Mouse (Mus musculus): ENCODE data around the gene Dthd1. TPM values are rescaled to one million over a fixed set of nuclear protein-coding genes. Genes with fewer than 3 reads are reported as not detected.

The Dthd1 gene
- polyA plus RNA-seq, 1 experiment, result 0.05 TPM

- DNase-seq, result no peak
- TF ChIP-seq CTCF (IDR thresholded peaks at IDR 0.05; ENCODE audit: borderline replicate concordance, control insufficient read depth, extremely low read depth, insufficient read depth, low read length, poor library complexity), result no peak
- no peak for TF ChIP-seq POLR2A (IDR thresholded peaks at IDR 0.05; ENCODE audit: control insufficient read depth, extremely low read depth, insufficient read depth, low read length, poor library complexity)
- H3K27me3 ChIP-seq (ENCODE audit: control insufficient read depth, insufficient read depth, low read length), result no peaks in the 10 kb centered on the region
These were observed 111.0 kb downstream of the Dthd1 start for GRCm38 (mm10) chr5:62924616-62925015.

More at GRCm38 (mm10) chr5:62924616-62925015, 111.0 kb downstream of the Dthd1 start:
- Histone ChIP-seq H3K4me1 (replicated peaks; ENCODE audit: control insufficient read depth, insufficient read depth, low read length) (no peaks in the 10 kb centered on the region), H3K4me3 (ENCODE audit: control insufficient read depth, insufficient read depth, low read length) (no peak overlapping the region), H3K36me3 (ENCODE audit: control insufficient read depth, insufficient read depth, low read length) (no peaks in the 10 kb centered on the region), H3K27ac (ENCODE audit: control insufficient read depth, insufficient read depth, low read length) (no peak overlapping the region)

Other genes with a start within 250 kb of the Dthd1 start
- gene Arap2, start 47.7 kb upstream of the Dthd1 start, polyA plus RNA-seq (2012; rRNA removed), result 11.3 and 12.0 TPM in 2 replicates

Measured in thymus, adult 2 months (tissue).